Mouse (Mus musculus): ENCODE results near the gene Iqgap2. TPM values are rescaled to one million over a fixed set of nuclear protein-coding genes. Genes with fewer than 3 reads are reported as not detected.

Gene Iqgap2
- polyA plus RNA-seq, 1 experiment from 2014 or later = 9.8 TPM

DNA sequence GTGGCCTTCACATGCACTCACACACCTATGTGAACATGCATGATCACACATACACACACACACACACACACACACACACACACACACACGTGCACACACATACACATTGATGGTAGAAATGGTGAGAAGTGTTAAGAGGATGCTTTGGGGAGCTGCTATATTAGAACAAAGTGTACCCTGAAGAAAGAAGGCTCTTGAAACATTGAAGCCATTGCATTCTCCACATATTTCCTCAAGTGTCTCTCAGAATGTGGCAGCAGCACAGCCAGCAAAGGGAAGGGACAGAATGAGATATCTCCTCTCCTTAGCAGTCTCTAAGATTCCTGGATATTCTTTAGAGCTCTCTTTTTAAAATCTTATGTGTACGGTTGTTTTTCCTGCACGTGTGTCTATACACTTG lies 270.2 kb downstream of the Iqgap2 start:
- peaks cover 6% of the 10 kb centered on the region for H3K4me1 ChIP-seq (ENCODE audit: insufficient read depth)
- DNase-seq (no peak), ATAC-seq (ENCODE audit: insufficient read depth) (no peak)
- 74% methylated on average over 3 of the region's 3 CpGs for WGBS
- H3K9ac ChIP-seq = no peak overlapping the region
- TF ChIP-seq CTCF (IDR thresholded peaks at IDR 0.05; ENCODE audit: low read depth) = no peak
- H3K27ac ChIP-seq (ENCODE audit: low read depth) = no peak overlapping the region
- H3K4me3 ChIP-seq (ENCODE audit: low read depth, low read length) = no peak overlapping the region
- no peaks in the 10 kb centered on the region for H3K9me3 ChIP-seq (ENCODE audit: low read depth, low read length)
- no peak overlapping the region for H3K4me2 ChIP-seq
- no peaks in the 10 kb centered on the region for H3K27me3 ChIP-seq (ENCODE audit: insufficient read depth, low read length)
- H3K36me3 ChIP-seq (ENCODE audit: insufficient read depth) = no peaks in the 10 kb centered on the region

DNA sequence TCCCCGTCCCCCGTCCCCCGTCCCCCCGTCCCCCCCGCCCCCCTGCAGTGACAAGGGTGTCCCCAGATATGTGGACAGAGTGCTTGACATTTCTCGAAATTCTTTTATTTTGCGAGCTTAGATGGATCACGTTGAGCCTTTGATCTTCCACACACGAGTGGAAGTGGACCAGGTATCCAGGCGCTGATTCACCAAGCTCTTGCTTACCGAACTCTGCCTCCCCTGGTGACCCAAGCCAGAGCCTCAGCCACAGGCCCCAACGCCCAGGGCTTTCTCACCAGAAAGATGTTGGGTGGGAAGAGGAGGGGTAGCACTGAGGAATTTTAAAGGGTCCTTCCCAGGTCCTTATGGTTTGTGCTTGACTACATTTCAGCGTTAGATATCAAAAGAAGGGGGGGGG lies 272.9 kb downstream of the Iqgap2 start:
- no peak for TF ChIP-seq CTCF (IDR thresholded peaks at IDR 0.05; ENCODE audit: low read depth)
- 4% methylated on average over 13 of the region's 13 CpGs for WGBS
- Histone ChIP-seq H3K4me2 (peak overlapping the region; percentile 73), H3K36me3 (ENCODE audit: insufficient read depth) (0 out of 2 replicates have a peak, but pooled peaks cover 3% of the 10 kb centered on the region), H3K4me1 (ENCODE audit: insufficient read depth) (peaks cover 16% of the 10 kb centered on the region), H3K9ac (peak overlapping the region; percentile 95), H3K9me3 (ENCODE audit: low read depth, low read length) (no peaks in the 10 kb centered on the region), H3K27ac (ENCODE audit: low read depth) (peak overlapping the region; percentile 89; the same call in 1 of the 2 replicates), H3K4me3 (ENCODE audit: low read depth, low read length) (peak overlapping the region; percentile 90), H3K27me3 (ENCODE audit: insufficient read depth, low read length) (no peaks in the 10 kb centered on the region)
- DNase-seq (no peak), ATAC-seq (ENCODE audit: insufficient read depth) (peak; percentile 1; the same call in 1 of the 2 replicates)

DNA sequence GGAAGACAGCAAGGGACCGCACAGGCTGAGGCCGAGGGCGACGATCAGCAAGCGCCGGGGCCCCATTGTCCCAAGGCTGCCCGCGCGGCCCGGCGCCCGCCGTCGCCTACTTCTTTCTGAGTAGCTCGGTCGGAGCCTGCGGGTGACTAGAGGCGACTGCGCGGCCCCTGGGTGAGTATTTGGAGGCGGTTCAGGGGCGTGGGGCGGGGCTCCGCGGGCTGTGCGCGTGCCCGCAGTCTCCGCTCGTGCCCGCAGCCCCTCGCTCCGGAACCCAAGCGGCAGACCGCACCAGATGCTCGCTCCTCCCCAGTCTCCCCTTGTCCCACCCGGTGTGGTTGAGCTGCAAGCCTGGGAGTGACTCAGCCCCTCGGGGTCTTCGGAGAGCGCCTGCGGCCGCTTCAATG lies 273.4 kb downstream of the Iqgap2 start, which contains the start of gene F2r:
Gene F2r (minus strand): TSS at position 179 of the 404 bp plus-strand sequence.
- under 1% methylated on average over 42 of the region's 42 CpGs for WGBS
- Histone ChIP-seq H3K9me3 (ENCODE audit: low read depth, low read length) (no peaks in the 10 kb centered on the region), H3K27ac (ENCODE audit: low read depth) (peak within 1 kb of the TSS; percentile 89), H3K4me1 (ENCODE audit: insufficient read depth) (peaks cover 16% of the 10 kb centered on the region), H3K27me3 (ENCODE audit: insufficient read depth, low read length) (no peaks in the 10 kb centered on the region), H3K4me3 (ENCODE audit: low read depth, low read length) (peak within 1 kb of the TSS; percentile 90), H3K9ac (peak within 1 kb of the TSS; percentile 95), H3K36me3 (ENCODE audit: insufficient read depth) (0 out of 2 replicates have a peak, but pooled peaks cover 3% of the 10 kb centered on the region), H3K4me2 (peak within 1 kb of the TSS; percentile 73)
- no peak for TF ChIP-seq CTCF (IDR thresholded peaks at IDR 0.05; ENCODE audit: low read depth)
- peak; percentile 94 for DNase-seq
- ATAC-seq (ENCODE audit: insufficient read depth) = peak; percentile 93

DNA sequence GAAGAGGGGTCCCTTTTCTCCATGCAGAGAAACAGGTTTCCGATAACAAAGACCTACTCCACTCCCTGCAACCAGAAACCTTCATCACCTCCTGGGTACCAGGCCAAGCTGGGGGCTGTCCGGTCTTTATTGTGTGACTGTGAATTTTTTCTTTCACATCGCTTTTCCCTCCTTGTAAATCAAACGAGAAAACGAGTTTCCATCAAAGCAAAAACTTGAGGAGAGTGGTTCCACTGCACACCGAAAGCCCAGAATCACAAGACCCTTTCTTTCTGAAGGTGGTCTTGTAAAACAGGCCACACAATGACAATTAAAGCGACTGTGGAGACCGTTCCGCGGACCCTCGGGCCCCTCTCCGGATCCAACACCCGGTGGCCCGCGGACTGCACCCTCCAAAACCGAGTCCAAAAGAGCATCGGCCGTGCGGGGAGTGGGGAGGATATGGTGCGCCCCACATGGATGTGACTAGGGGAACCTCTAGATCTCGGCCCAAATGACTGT lies 274.0 kb downstream of the Iqgap2 start:
- peaks cover 16% of the 10 kb centered on the region for H3K4me1 ChIP-seq (ENCODE audit: insufficient read depth)
- 0 out of 2 replicates have a peak, but pooled peaks cover 3% of the 10 kb centered on the region for H3K36me3 ChIP-seq (ENCODE audit: insufficient read depth)
- TF ChIP-seq CTCF (IDR thresholded peaks at IDR 0.05; ENCODE audit: low read depth) = no peak
- peak overlapping the region; percentile 90 for H3K4me3 ChIP-seq (ENCODE audit: low read depth, low read length)
- peak; percentile 43 for ATAC-seq (ENCODE audit: insufficient read depth)
- H3K27ac ChIP-seq (ENCODE audit: low read depth) = peak overlapping the region; percentile 89
- peak; percentile 43 for DNase-seq
- WGBS = under 1% methylated on average over 21 of the region's 21 CpGs
- H3K9me3 ChIP-seq (ENCODE audit: low read depth, low read length) = no peaks in the 10 kb centered on the region
- H3K27me3 ChIP-seq (ENCODE audit: insufficient read depth, low read length) = no peaks in the 10 kb centered on the region
- H3K4me2 ChIP-seq = peak overlapping the region; percentile 73
- peak overlapping the region; percentile 95 for H3K9ac ChIP-seq

DNA sequence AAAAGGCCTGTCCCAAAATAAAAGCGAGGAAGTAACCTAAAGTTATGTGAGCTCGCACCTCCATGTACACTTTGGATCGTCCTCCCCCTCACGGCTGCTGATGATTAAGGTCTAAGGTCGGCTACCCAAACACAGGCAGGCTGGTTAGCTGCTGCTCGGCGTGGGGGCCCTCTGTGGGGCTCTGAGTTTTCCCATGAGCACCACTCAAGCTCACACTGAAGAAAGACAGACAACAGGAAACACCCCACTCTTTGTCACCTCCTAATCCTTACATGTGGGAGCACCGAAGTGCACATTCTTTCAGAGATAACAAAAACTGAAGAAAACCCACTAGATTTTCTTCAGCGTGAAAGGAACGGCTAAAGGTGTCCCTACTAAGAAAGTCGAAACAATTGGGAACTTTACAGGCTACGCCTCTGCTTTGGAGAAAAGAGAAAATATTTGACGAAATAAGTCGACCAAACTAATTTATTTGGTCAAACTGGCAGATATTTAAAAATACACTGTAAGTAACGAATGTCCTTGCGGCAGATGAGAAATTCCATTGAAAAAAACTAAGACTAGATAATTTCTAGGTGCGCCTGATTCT lies 274.5 kb downstream of the Iqgap2 start:
- DNase-seq (peak; percentile 50), ATAC-seq (ENCODE audit: insufficient read depth) (no peak)
- no peaks in the 10 kb centered on the region for H3K9me3 ChIP-seq (ENCODE audit: low read depth, low read length)
- H3K4me3 ChIP-seq (ENCODE audit: low read depth, low read length) = peak overlapping the region; percentile 90
- H3K27ac ChIP-seq (ENCODE audit: low read depth) = peak overlapping the region; percentile 61; the same call in 1 of the 2 replicates
- no peak for TF ChIP-seq CTCF (IDR thresholded peaks at IDR 0.05; ENCODE audit: low read depth)
- H3K27me3 ChIP-seq (ENCODE audit: insufficient read depth, low read length) = no peaks in the 10 kb centered on the region
- peak overlapping the region; percentile 73 for H3K4me2 ChIP-seq
- H3K9ac ChIP-seq = peak overlapping the region; percentile 95
- H3K36me3 ChIP-seq (ENCODE audit: insufficient read depth) = peaks cover 5% of the 10 kb centered on the region; the same call in 1 of the 2 replicates
- H3K4me1 ChIP-seq (ENCODE audit: insufficient read depth) = peaks cover 16% of the 10 kb centered on the region
- WGBS = 3% methylated on average over 17 of the region's 17 CpGs

DNA sequence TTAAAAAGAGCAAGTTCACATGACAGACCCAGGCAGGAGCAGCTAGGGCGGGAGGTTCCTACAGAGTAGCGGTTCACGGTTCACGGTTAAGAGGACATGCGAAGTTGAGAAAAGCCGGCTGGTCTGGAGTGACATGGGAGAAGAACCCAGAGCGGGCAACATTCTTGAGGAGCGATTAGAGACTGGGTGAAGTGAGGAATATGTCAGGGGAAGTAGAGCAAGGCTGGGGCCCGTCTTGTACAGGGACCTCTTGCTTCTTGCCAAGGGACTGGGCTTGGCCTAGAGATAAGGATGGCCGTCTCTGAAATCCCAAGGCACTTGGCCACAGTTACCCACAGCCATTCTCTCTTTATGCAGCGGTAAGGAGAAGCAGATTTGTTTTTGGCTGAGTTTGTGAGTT lies 275.2 kb downstream of the Iqgap2 start:
- DNase-seq = peak; percentile 76
- Histone ChIP-seq H3K27me3 (ENCODE audit: insufficient read depth, low read length) (no peaks in the 10 kb centered on the region), H3K4me3 (ENCODE audit: low read depth, low read length) (peak overlapping the region; percentile 90), H3K27ac (ENCODE audit: low read depth) (peak overlapping the region; percentile 39; the same call in 1 of the 2 replicates), H3K9me3 (ENCODE audit: low read depth, low read length) (no peaks in the 10 kb centered on the region), H3K9ac (peak overlapping the region; percentile 95), H3K4me2 (peak overlapping the region; percentile 73), H3K4me1 (ENCODE audit: insufficient read depth) (peaks cover 16% of the 10 kb centered on the region), H3K36me3 (ENCODE audit: insufficient read depth) (peaks cover 9% of the 10 kb centered on the region)
- TF ChIP-seq CTCF (IDR thresholded peaks at IDR 0.05; ENCODE audit: low read depth) = no peak
- ATAC-seq (ENCODE audit: insufficient read depth) = peak; percentile 9
- WGBS = 14% methylated on average over 11 of the region's 11 CpGs

DNA sequence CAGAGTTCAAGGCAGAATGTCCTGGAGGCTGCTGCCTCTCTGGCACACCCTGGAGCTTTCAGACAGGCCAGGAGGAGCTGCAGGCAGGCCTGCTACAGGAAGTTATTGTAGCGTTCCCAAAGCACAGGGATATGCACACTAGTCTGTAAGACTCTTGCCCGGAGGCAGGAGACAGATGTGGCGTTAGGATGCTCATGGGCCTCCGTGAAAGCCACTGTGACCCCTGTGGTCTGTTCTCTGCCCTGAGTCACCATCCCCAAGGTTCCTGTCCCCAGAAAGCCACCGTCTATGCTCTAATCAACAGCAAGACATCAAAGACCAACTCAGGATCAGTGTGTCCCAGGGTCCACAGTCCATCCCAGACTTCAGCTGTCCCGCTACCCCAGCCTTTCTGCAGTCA lies 277.0 kb downstream of the Iqgap2 start:
- no peaks in the 10 kb centered on the region for H3K9me3 ChIP-seq (ENCODE audit: low read depth, low read length)
- peaks cover 9% of the 10 kb centered on the region for H3K36me3 ChIP-seq (ENCODE audit: insufficient read depth)
- ATAC-seq (ENCODE audit: insufficient read depth) (no peak), DNase-seq (no peak)
- no peak for TF ChIP-seq CTCF (IDR thresholded peaks at IDR 0.05; ENCODE audit: low read depth)
- 58% methylated on average over 6 of the region's 6 CpGs for WGBS
- no peaks in the 10 kb centered on the region for H3K27me3 ChIP-seq (ENCODE audit: insufficient read depth, low read length)
- H3K27ac ChIP-seq (ENCODE audit: low read depth) = no peak overlapping the region
- H3K4me1 ChIP-seq (ENCODE audit: insufficient read depth) = peaks cover 16% of the 10 kb centered on the region
- H3K9ac ChIP-seq = 0 out of 2 replicates have a peak overlapping the region, but pooled peaks have one; percentile 9
- H3K4me3 ChIP-seq (ENCODE audit: low read depth, low read length) = no peak overlapping the region
- H3K4me2 ChIP-seq = peak overlapping the region; percentile 73; the same call in 1 of the 2 replicates

Data from lung, embryonic 14.5 days (tissue).